Mouse (Mus musculus): ENCODE data around the gene Slc3a1.

GRCm38 (mm10) chr17:85040913-85041312 is 12.7 kb downstream of the Slc3a1 start:
- TF ChIP-seq POLR2A (IDR thresholded peaks at IDR 0.05; ENCODE audit: insufficient read length, low read depth) (no peak), USF1 (IDR thresholded peaks at IDR 0.05; ENCODE audit: low read depth) (no peak), E2F4 (IDR thresholded peaks at IDR 0.05; ENCODE audit: insufficient read depth) (no peak), REST (IDR thresholded peaks at IDR 0.05; ENCODE audit: insufficient read depth, insufficient read length) (no peak), CEBPB (IDR thresholded peaks at IDR 0.05; ENCODE audit: insufficient read depth, poor library complexity, severe bottlenecking) (no peak), MAX (IDR thresholded peaks at IDR 0.05; ENCODE audit: low read depth) (no peak), TCF12 (IDR thresholded peaks at IDR 0.05; ENCODE audit: insufficient read depth, poor library complexity, severe bottlenecking) (no peak), MYOG (IDR thresholded peaks at IDR 0.05; ENCODE audit: control insufficient read depth in 1 of 3, insufficient read depth in 1 of 3, insufficient read length in 2 of 3, low read depth in 2 of 3) (no peak), MYOD1 (IDR thresholded peaks at IDR 0.05; ENCODE audit: control insufficient read depth in 1 of 3, insufficient read length in 2 of 3, low read depth in 2 of 3) (no peak), TCF3 (IDR thresholded peaks at IDR 0.05; ENCODE audit: insufficient read length, low read depth) (no peak), POLR2AphosphoS2 (IDR thresholded peaks at IDR 0.05; ENCODE audit: insufficient read length, low read depth) (no peak)
